Mouse (Mus musculus): ENCODE measurements around the gene Tanc2. TPM values are rescaled to one million over a fixed set of nuclear protein-coding genes. Genes with fewer than 3 reads are reported as not detected.

The Tanc2 gene
- polyA plus RNA-seq, 1 experiment = 8.0 TPM

DNA sequence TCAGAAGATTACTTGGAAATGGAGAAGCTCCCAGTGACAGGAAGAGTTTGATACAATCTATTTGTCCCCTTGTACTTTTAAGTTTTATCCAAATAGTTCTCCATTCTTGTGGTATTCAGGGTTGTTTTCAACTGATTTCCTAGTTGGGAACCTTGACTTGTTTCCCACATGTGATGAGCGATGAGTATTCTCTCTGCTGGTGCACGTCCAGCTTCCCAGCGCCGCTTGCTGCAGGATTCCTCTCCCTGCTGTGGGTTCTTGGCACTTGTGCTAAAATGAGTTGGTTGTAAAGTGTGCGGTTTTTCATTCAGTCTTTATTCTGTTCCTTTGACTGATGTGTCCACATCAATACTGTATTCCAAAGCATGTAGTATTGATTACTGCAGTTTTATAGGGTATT is 217.3 kb downstream of the Tanc2 start:
- H3K27ac ChIP-seq (ENCODE audit: insufficient read depth, low read length) = no peak overlapping the region
- no peaks in the 10 kb centered on the region for H3K36me3 ChIP-seq (ENCODE audit: control insufficient read depth, insufficient read depth, low read length, poor library complexity, severe bottlenecking)
- no peaks in the 10 kb centered on the region for H3K4me1 ChIP-seq (ENCODE audit: control insufficient read depth, insufficient read depth, low read length)
- H3K4me3 ChIP-seq (ENCODE audit: low read depth, low read length) = no peak overlapping the region
- H3K9me3 ChIP-seq (replicated peaks; ENCODE audit: control insufficient read depth, insufficient read depth, low read length, poor library complexity, severe bottlenecking) = no peaks in the 10 kb centered on the region
- no peak overlapping the region for H3K9ac ChIP-seq (ENCODE audit: low read depth, poor library complexity, severe bottlenecking)
- H3K27me3 ChIP-seq (ENCODE audit: control insufficient read depth, insufficient read depth, low read length, poor library complexity, severe bottlenecking) = no peaks in the 10 kb centered on the region
- TF ChIP-seq EP300 (IDR thresholded peaks at IDR 0.05; ENCODE audit: insufficient read depth, low read depth, low read length) = no peak
- no peak for TF ChIP-seq CTCF (IDR thresholded peaks at IDR 0.05; ENCODE audit: low read depth, low read length)

DNA sequence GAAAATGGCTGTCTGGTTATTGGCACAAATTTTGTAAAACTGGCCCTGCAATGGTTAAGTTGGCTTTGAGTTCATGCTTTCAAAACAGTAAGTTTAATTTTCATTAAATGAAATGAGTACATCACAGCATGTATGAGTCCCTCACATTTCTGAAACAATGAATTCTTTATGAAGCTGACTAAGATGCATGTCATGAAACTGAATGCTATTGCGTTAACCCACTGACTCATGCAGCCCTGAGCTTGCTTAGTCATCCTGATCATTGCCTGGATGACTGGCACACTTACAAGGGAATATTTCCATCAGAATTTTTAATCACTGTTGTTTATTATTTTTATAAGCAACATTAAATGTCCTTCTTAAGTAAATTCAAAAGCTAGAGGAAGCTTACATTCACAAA is 233.5 kb downstream of the Tanc2 start:
- no peak for TF ChIP-seq POLR2A (IDR thresholded peaks at IDR 0.05; ENCODE audit: insufficient read depth, low read length)
- TF ChIP-seq CTCF (IDR thresholded peaks at IDR 0.05; ENCODE audit: low read depth, low read length) = no peak
- TF ChIP-seq EP300 (IDR thresholded peaks at IDR 0.05; ENCODE audit: insufficient read depth, low read depth, low read length) = no peak
- H3K27ac ChIP-seq (ENCODE audit: insufficient read depth, low read length) = no peak overlapping the region
- no peaks in the 10 kb centered on the region for H3K4me1 ChIP-seq (ENCODE audit: control insufficient read depth, insufficient read depth, low read length)

DNA sequence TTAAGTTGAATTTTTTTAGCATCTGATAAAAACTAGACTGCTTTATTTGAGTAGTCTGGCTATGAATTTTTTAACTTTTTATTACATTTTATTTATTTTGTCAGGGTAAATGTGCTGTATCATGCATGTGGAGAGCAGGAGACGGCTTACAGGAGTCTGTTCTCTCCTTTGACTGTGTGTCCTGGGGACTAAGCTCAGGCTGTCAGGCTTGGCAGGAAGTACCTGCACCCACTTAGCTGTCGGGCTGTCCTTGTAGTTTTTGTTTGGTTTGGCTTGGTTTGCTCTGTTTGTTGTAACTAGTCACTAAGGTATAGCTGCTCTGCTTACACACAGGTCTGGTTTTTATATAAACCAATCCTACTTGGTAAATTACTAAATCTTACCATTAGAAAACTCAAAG is 234.0 kb downstream of the Tanc2 start:
- no peak overlapping the region for H3K9ac ChIP-seq (ENCODE audit: low read depth, poor library complexity, severe bottlenecking)
- no peaks in the 10 kb centered on the region for H3K36me3 ChIP-seq (ENCODE audit: control insufficient read depth, insufficient read depth, low read length, poor library complexity, severe bottlenecking)
- H3K27ac ChIP-seq (ENCODE audit: insufficient read depth, low read length) = no peak overlapping the region
- H3K4me1 ChIP-seq (ENCODE audit: control insufficient read depth, insufficient read depth, low read length) = no peaks in the 10 kb centered on the region
- no peaks in the 10 kb centered on the region for H3K27me3 ChIP-seq (ENCODE audit: control insufficient read depth, insufficient read depth, low read length, poor library complexity, severe bottlenecking)
- no peak for TF ChIP-seq POLR2A (IDR thresholded peaks at IDR 0.05; ENCODE audit: insufficient read depth, low read length)
- TF ChIP-seq CTCF (IDR thresholded peaks at IDR 0.05; ENCODE audit: low read depth, low read length) = no peak
- TF ChIP-seq EP300 (IDR thresholded peaks at IDR 0.05; ENCODE audit: insufficient read depth, low read depth, low read length) = no peak
- H3K4me3 ChIP-seq (ENCODE audit: low read depth, low read length) = no peak overlapping the region
- H3K9me3 ChIP-seq (replicated peaks; ENCODE audit: control insufficient read depth, insufficient read depth, low read length, poor library complexity, severe bottlenecking) = no peaks in the 10 kb centered on the region

More for the DNA sequence above, 233.5 kb downstream of the Tanc2 start:
- Histone ChIP-seq H3K36me3 (ENCODE audit: control insufficient read depth, insufficient read depth, low read length, poor library complexity, severe bottlenecking) (no peaks in the 10 kb centered on the region), H3K27me3 (ENCODE audit: control insufficient read depth, insufficient read depth, low read length, poor library complexity, severe bottlenecking) (no peaks in the 10 kb centered on the region), H3K9ac (ENCODE audit: low read depth, poor library complexity, severe bottlenecking) (no peak overlapping the region), H3K9me3 (replicated peaks; ENCODE audit: control insufficient read depth, insufficient read depth, low read length, poor library complexity, severe bottlenecking) (no peaks in the 10 kb centered on the region), H3K4me3 (ENCODE audit: low read depth, low read length) (no peak overlapping the region)

DNA sequence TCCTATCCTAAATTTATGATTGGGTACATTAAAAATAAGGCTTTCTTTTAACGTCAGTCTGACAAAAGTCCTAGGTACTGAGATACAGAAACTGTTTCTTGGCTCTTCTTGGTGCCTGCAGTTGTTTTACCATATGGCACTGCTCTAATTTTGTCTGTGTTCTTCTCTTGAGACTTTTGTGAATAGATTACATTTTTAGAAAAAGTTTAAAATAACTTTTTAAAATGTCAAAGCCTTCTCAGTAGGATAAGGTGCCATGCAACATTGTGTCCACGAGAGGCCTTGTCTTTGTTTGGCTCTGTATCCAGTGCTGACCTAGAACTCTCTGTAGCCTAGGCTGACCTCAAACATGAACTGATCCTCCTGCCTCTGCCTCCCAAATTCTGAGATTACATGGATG is 238.4 kb downstream of the Tanc2 start:
- H3K9me3 ChIP-seq (replicated peaks; ENCODE audit: control insufficient read depth, insufficient read depth, low read length, poor library complexity, severe bottlenecking) = no peaks in the 10 kb centered on the region
- no peaks in the 10 kb centered on the region for H3K36me3 ChIP-seq (ENCODE audit: control insufficient read depth, insufficient read depth, low read length, poor library complexity, severe bottlenecking)
- no peak for TF ChIP-seq EP300 (IDR thresholded peaks at IDR 0.05; ENCODE audit: insufficient read depth, low read depth, low read length)
- no peak for TF ChIP-seq POLR2A (IDR thresholded peaks at IDR 0.05; ENCODE audit: insufficient read depth, low read length)
- no peak for TF ChIP-seq CTCF (IDR thresholded peaks at IDR 0.05; ENCODE audit: low read depth, low read length)
- no peak overlapping the region for H3K4me3 ChIP-seq (ENCODE audit: low read depth, low read length)
- no peaks in the 10 kb centered on the region for H3K4me1 ChIP-seq (ENCODE audit: control insufficient read depth, insufficient read depth, low read length)
- H3K27ac ChIP-seq (ENCODE audit: insufficient read depth, low read length) = no peak overlapping the region
- H3K9ac ChIP-seq (ENCODE audit: low read depth, poor library complexity, severe bottlenecking) = no peak overlapping the region
- H3K27me3 ChIP-seq (ENCODE audit: control insufficient read depth, insufficient read depth, low read length, poor library complexity, severe bottlenecking) = no peaks in the 10 kb centered on the region

DNA sequence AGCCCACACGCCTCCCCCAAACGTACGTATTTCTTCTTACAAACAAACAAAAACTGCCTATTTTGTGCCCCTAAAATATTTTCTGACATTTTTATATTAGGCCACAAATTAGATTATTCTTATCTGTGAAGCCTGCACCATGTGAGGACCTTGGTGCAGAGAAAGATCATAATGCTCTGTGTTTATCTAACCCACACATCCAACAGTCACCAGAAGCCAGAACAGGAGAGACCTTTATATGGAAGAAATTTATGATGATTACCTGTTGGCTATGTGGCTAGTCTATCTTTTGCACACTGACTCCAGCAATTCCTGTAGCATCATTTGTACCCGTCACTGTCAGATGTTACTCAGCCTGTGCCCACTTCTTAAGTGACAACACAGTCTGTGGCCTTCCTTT is 245.4 kb downstream of the Tanc2 start:
- Histone ChIP-seq H3K27me3 (ENCODE audit: control insufficient read depth, insufficient read depth, low read length, poor library complexity, severe bottlenecking) (no peaks in the 10 kb centered on the region), H3K9me3 (replicated peaks; ENCODE audit: control insufficient read depth, insufficient read depth, low read length, poor library complexity, severe bottlenecking) (no peaks in the 10 kb centered on the region), H3K27ac (ENCODE audit: insufficient read depth, low read length) (no peak overlapping the region), H3K4me1 (ENCODE audit: control insufficient read depth, insufficient read depth, low read length) (no peaks in the 10 kb centered on the region), H3K36me3 (ENCODE audit: control insufficient read depth, insufficient read depth, low read length, poor library complexity, severe bottlenecking) (no peaks in the 10 kb centered on the region), H3K4me3 (ENCODE audit: low read depth, low read length) (no peak overlapping the region), H3K9ac (ENCODE audit: low read depth, poor library complexity, severe bottlenecking) (no peak overlapping the region)
- TF ChIP-seq POLR2A (IDR thresholded peaks at IDR 0.05; ENCODE audit: insufficient read depth, low read length) = no peak
- no peak for TF ChIP-seq EP300 (IDR thresholded peaks at IDR 0.05; ENCODE audit: insufficient read depth, low read depth, low read length)
- TF ChIP-seq CTCF (IDR thresholded peaks at IDR 0.05; ENCODE audit: low read depth, low read length) = no peak

DNA sequence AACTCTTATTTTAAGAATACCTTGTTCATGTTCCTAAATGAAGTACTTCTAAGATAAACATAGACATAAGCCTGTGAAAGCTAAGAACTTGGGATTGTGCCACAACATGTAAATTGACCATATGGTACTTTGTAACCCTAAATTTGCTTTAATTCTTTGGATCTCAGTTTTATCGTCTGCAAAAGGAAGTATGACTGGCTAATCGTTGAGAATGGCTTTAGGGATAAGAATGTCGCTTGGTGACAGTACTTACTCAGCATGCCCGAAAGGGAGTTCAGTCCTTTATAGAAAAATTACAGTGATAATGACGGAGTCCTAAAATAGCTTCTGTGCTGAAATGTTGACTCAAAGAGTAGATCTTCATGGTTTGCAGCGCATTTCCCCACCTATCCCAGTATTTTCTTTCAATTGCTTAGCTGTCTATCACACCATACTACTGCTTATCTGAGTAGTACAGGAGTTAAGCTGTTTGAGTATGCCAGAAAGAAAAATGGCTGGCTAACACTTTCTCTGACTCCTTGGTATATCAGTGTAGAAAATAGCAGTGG is 246.6 kb downstream of the Tanc2 start:
- H3K4me3 ChIP-seq (ENCODE audit: low read depth, low read length) = no peak overlapping the region
- TF ChIP-seq POLR2A (IDR thresholded peaks at IDR 0.05; ENCODE audit: insufficient read depth, low read length) (no peak), EP300 (IDR thresholded peaks at IDR 0.05; ENCODE audit: insufficient read depth, low read depth, low read length) (no peak), CTCF (IDR thresholded peaks at IDR 0.05; ENCODE audit: low read depth, low read length) (no peak)

More for the DNA sequence above, 246.6 kb downstream of the Tanc2 start:
- no peak overlapping the region for H3K9ac ChIP-seq (ENCODE audit: low read depth, poor library complexity, severe bottlenecking)
- H3K27ac ChIP-seq (ENCODE audit: insufficient read depth, low read length) = no peak overlapping the region
- no peaks in the 10 kb centered on the region for H3K4me1 ChIP-seq (ENCODE audit: control insufficient read depth, insufficient read depth, low read length)
- no peaks in the 10 kb centered on the region for H3K27me3 ChIP-seq (ENCODE audit: control insufficient read depth, insufficient read depth, low read length, poor library complexity, severe bottlenecking)
- H3K9me3 ChIP-seq (replicated peaks; ENCODE audit: control insufficient read depth, insufficient read depth, low read length, poor library complexity, severe bottlenecking) = no peaks in the 10 kb centered on the region
- no peaks in the 10 kb centered on the region for H3K36me3 ChIP-seq (ENCODE audit: control insufficient read depth, insufficient read depth, low read length, poor library complexity, severe bottlenecking)

All from ES-Bruce4 (cell line).